Mouse (Mus musculus) megakaryocyte, adult 5-6 weeks (primary cell): ENCODE measurements at regions not wholly inside any gene's neighbourhood (a gene's known extent, or its start where the extent isn't known, plus 50 kb on each side); places are given as distances from the start of the nearest gene placed in this dataset.
"Not testable (repeated sequence)": the region's sequence is repeated elsewhere in the genome, so short reads cannot be mapped to it uniquely, and the experiment has no call there.

Source experiments
- ATAC-seq: 2 replicates; pipeline ENCODE4 v1.8.0; 2016; ENCODE audit warnings: mild to moderate bottlenecking, inconsistent platforms; ENCODE audit not compliant: poor library complexity, severe bottlenecking

GRCm38 (mm10) chr17:62111703-62112102 is 769.4 kb downstream of the Efna5 start:
- not testable (repeated sequence) for ATAC-seq

GRCm38 (mm10) chr17:62109052-62109451 is 772.1 kb downstream of the Efna5 start:
- ATAC-seq: no peak

- no peak for ATAC-seq
Measured at GRCm38 (mm10) chr17:62083281-62083680, 797.8 kb downstream of the Efna5 start.

- ATAC-seq: no peak
Measured at GRCm38 (mm10) chr17:62077604-62078003, 803.5 kb downstream of the Efna5 start.

- no peak for ATAC-seq
Measured at GRCm38 (mm10) chr17:62064939-62065338, 816.2 kb downstream of the Efna5 start.

- ATAC-seq: no peak
Measured at GRCm38 (mm10) chr17:62058016-62058415, 823.1 kb downstream of the Efna5 start.

GRCm38 (mm10) chr17:62054801-62055200 is 826.3 kb downstream of the Efna5 start:
- ATAC-seq: no peak

GRCm38 (mm10) chr17:62048989-62049388 is 832.1 kb downstream of the Efna5 start:
- no peak for ATAC-seq

- ATAC-seq: no peak
Measured at GRCm38 (mm10) chr17:62030614-62031013, 850.5 kb downstream of the Efna5 start.
